Mouse (Mus musculus) bone marrow, adult 2 months (tissue): Measurements from ENCODE around the gene Itga5.

Source experiments
- CTCF ChIP-seq: fragments of 200-500 bp; IDR thresholded peaks from 2 replicates; pipeline ENCODE4 v1.5.1; 2011; ENCODE audit warnings: low read length, control low read depth; ENCODE audit not compliant: control insufficient read depth, insufficient read depth
- POLR2A ChIP-seq: fragments of 200-500 bp; IDR thresholded peaks from 2 replicates; pipeline ENCODE4 v1.6.1; 2011; ENCODE audit warnings: low read depth, mild to moderate bottlenecking, control low read depth, low read length, borderline replicate concordance; ENCODE audit not compliant: control insufficient read depth

DNA sequence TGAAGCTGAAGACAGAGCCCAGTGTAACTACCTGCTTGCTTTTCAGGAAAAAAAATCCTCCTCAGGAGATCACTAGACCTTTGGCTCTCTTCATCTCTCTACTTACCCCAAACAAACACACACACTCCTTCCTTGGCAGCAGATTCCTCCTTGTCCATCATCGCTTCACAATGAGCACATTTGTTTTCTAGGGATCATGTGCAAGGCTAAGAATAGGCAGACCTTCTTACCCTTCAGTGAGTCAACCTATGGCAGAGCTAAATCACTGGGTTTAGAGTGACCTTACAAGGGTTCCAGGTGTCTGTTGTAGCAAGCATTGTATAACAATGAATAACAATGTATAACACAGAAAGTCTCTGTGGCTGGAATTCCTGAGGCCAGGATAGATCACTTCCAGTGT, 5.2 kb upstream of the Itga5 start:
- TF ChIP-seq POLR2A (no peak), CTCF (no peak)
